Mouse (Mus musculus): ENCODE measurements around the gene Zfp467. TPM values are rescaled to one million over a fixed set of nuclear protein-coding genes. Genes with fewer than 3 reads are reported as not detected.
A peak's percentile ranks its signal among the peaks of the same experiment; 100 is the strongest.

The Zfp467 gene
- polyA plus RNA-seq, 1 experiment = 67.0 TPM

DNA sequence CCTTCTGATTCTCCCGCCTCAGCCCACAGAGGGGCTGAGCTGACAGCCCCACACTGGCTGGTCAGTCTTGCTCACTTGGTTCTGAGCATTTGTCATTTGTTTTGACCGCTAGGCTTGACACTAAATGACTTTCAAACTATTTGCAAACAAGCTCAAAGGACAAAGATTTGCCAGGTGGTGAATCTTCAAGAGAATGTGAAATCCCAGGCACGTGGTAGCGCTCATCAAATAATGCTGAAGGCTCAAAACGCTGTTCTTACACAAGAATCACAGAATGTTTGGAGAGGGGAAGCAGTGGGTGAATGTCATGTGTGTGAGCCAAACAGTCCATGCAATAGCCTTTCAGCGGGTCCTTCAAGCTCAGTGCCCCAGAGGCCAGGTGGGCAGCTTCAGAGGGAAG is 11.0 kb downstream of the Zfp467 start:
- H3K4me1 ChIP-seq (ENCODE audit: control insufficient read depth, insufficient read depth, low read length) = peaks cover 36% of the 10 kb centered on the region
- peak overlapping the region; percentile 98 for H3K27ac ChIP-seq (ENCODE audit: insufficient read depth, low read depth, low read length)
- DNase-seq = peak; percentile 67
- no peaks in the 10 kb centered on the region for H3K27me3 ChIP-seq (replicated peaks; ENCODE audit: control insufficient read depth, insufficient read depth, low read length)
- no peak overlapping the region for H3K4me3 ChIP-seq (ENCODE audit: insufficient read depth, low read depth, low read length)
- H3K36me3 ChIP-seq (ENCODE audit: control insufficient read depth, insufficient read depth, low read length) = 0 out of 2 replicates have a peak, but pooled peaks cover 1% of the 10 kb centered on the region
- 34% methylated on average over 6 of the region's 6 CpGs for WGBS
- TF ChIP-seq POLR2A (IDR thresholded peaks at IDR 0.05; ENCODE audit: low read depth, low read length) (no peak), CTCF (conservative IDR thresholded peaks at IDR 0.05; ENCODE audit: insufficient read depth, insufficient read length, low read depth, low read length) (no peak)

DNA sequence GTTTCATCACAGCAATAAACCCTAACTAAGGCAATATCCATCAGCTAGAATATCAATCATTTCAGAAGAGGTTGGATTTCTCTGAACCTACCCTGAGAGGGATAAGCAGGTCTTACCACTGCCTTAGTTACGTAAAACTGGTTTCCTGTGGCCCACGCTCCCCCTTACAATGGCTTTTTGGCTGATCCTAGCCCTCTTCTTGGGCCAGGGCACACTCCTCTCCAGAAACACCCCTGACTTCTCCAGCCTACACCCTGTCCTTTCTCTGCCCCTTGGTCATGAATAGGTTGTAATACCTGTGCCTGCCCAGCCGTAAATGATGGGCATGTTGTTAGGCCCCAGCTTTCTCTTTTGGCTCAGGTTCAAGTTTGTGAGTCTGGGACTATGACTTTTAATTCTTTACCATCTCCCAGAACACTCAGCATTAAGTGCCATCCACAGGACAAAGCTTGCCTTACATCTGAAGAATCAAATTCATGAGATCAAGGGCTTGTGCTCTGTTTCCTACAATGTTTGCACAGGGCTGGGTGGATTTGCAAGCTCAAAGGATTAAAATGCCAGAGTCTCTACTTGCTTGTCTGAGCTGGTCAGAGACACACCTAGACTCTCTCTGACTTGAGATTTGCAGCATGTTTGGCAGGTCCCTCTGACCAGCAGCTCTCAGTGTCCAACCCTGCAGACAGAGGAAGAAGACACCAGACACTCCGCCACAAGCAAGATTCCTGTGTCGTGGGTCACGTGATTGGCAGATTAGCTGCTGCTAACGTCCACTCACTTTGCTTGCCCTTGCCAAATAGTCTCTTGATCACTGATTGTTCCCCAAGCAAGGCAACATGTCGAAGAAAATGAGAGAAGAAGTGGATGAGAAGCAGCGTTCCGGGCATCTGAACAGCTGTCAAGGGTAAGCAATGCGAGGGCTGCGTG is 12.5 kb downstream of the Zfp467 start:
- TF ChIP-seq CTCF (conservative IDR thresholded peaks at IDR 0.05; ENCODE audit: insufficient read depth, insufficient read length, low read depth, low read length) (no peak), POLR2A (IDR thresholded peaks at IDR 0.05; ENCODE audit: low read depth, low read length) (no peak)
- Histone ChIP-seq H3K4me3 (ENCODE audit: insufficient read depth, low read depth, low read length) (no peak overlapping the region), H3K27me3 (replicated peaks; ENCODE audit: control insufficient read depth, insufficient read depth, low read length) (no peaks in the 10 kb centered on the region), H3K4me1 (ENCODE audit: control insufficient read depth, insufficient read depth, low read length) (peaks cover 44% of the 10 kb centered on the region), H3K36me3 (ENCODE audit: control insufficient read depth, insufficient read depth, low read length) (0 out of 2 replicates have a peak, but pooled peaks cover 1% of the 10 kb centered on the region), H3K27ac (ENCODE audit: insufficient read depth, low read depth, low read length) (peak overlapping the region; percentile 34)
- DNase-seq = peak; percentile 50
- WGBS = 38% methylated on average over 12 of the region's 12 CpGs

GRCm38 (mm10) chr6:48430748-48431147 is 14.9 kb downstream of the Zfp467 start:
- Histone ChIP-seq H3K27ac (ENCODE audit: insufficient read depth, low read depth, low read length) (no peak overlapping the region), H3K4me3 (ENCODE audit: insufficient read depth, low read depth, low read length) (no peak overlapping the region), H3K27me3 (replicated peaks; ENCODE audit: control insufficient read depth, insufficient read depth, low read length) (no peaks in the 10 kb centered on the region), H3K36me3 (ENCODE audit: control insufficient read depth, insufficient read depth, low read length) (no peaks in the 10 kb centered on the region), H3K4me1 (ENCODE audit: control insufficient read depth, insufficient read depth, low read length) (peaks cover 41% of the 10 kb centered on the region)
- no peak for DNase-seq
- 81% methylated on average over 5 of the region's 5 CpGs for WGBS
- TF ChIP-seq POLR2A (IDR thresholded peaks at IDR 0.05; ENCODE audit: low read depth, low read length) = no peak
- no peak for TF ChIP-seq CTCF (conservative IDR thresholded peaks at IDR 0.05; ENCODE audit: insufficient read depth, insufficient read length, low read depth, low read length)

GRCm38 (mm10) chr6:48428769-48429557 is 16.7 kb downstream of the Zfp467 start:
- Histone ChIP-seq H3K27me3 (replicated peaks; ENCODE audit: control insufficient read depth, insufficient read depth, low read length) (no peaks in the 10 kb centered on the region), H3K4me1 (ENCODE audit: control insufficient read depth, insufficient read depth, low read length) (peaks cover 26% of the 10 kb centered on the region), H3K27ac (ENCODE audit: insufficient read depth, low read depth, low read length) (0 out of 2 replicates have a peak overlapping the region, but pooled peaks have one; percentile 15), H3K36me3 (ENCODE audit: control insufficient read depth, insufficient read depth, low read length) (no peaks in the 10 kb centered on the region), H3K4me3 (ENCODE audit: insufficient read depth, low read depth, low read length) (no peak overlapping the region)
- peak; percentile 59 for DNase-seq
- WGBS = 56% methylated on average over 4 of the region's 4 CpGs
- TF ChIP-seq POLR2A (IDR thresholded peaks at IDR 0.05; ENCODE audit: low read depth, low read length) (no peak), CTCF (conservative IDR thresholded peaks at IDR 0.05; ENCODE audit: insufficient read depth, insufficient read length, low read depth, low read length) (no peak)

- H3K27ac ChIP-seq (ENCODE audit: insufficient read depth, low read depth, low read length) = no peak overlapping the region
- no peak for DNase-seq
- H3K4me3 ChIP-seq (ENCODE audit: insufficient read depth, low read depth, low read length) = no peak overlapping the region
- no peak for TF ChIP-seq CTCF (conservative IDR thresholded peaks at IDR 0.05; ENCODE audit: insufficient read depth, insufficient read length, low read depth, low read length)
- no peak for TF ChIP-seq POLR2A (IDR thresholded peaks at IDR 0.05; ENCODE audit: low read depth, low read length)
- H3K27me3 ChIP-seq (replicated peaks; ENCODE audit: control insufficient read depth, insufficient read depth, low read length) = no peaks in the 10 kb centered on the region
- 82% methylated on average over 5 of the region's 5 CpGs for WGBS
- H3K36me3 ChIP-seq (ENCODE audit: control insufficient read depth, insufficient read depth, low read length) = no peaks in the 10 kb centered on the region
- H3K4me1 ChIP-seq (ENCODE audit: control insufficient read depth, insufficient read depth, low read length) = peaks cover 17% of the 10 kb centered on the region; the same call in 1 of the 2 replicates
Observed at GRCm38 (mm10) chr6:48426956-48427355, 18.7 kb downstream of the Zfp467 start.

DNA sequence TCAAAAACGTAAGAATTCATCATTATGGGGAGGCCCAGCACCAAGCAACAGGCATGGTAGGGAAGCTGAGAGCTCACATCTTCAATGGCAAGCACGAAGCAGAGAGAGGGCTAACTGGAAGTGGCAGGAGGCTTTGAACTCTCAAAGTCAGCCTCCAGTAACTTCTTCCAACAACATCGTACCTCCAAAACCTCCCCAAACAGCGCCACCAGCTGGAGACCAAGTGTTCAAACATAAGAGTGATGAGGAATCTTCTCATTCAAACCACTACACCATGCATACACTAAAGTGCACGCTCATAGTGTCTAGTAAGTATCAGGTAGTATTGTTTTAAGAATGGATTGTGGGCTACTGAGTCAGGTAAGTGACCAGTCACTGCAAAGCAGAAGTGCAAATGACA is 21.6 kb downstream of the Zfp467 start:
- H3K4me1 ChIP-seq (ENCODE audit: control insufficient read depth, insufficient read depth, low read length) = peaks cover 14% of the 10 kb centered on the region; the same call in 1 of the 2 replicates
- no peak overlapping the region for H3K27ac ChIP-seq (ENCODE audit: insufficient read depth, low read depth, low read length)
- no peak overlapping the region for H3K4me3 ChIP-seq (ENCODE audit: insufficient read depth, low read depth, low read length)
- H3K36me3 ChIP-seq (ENCODE audit: control insufficient read depth, insufficient read depth, low read length) = no peaks in the 10 kb centered on the region
- 79% methylated on average over 5 of the region's 5 CpGs for WGBS
- TF ChIP-seq CTCF (conservative IDR thresholded peaks at IDR 0.05; ENCODE audit: insufficient read depth, insufficient read length, low read depth, low read length) (no peak; the same call in 1 of the 2 replicates), POLR2A (IDR thresholded peaks at IDR 0.05; ENCODE audit: low read depth, low read length) (no peak)
- no peaks in the 10 kb centered on the region for H3K27me3 ChIP-seq (replicated peaks; ENCODE audit: control insufficient read depth, insufficient read depth, low read length)
- no peak for DNase-seq

All from kidney, adult 2 months (tissue).